In the genomic region with DNA sequence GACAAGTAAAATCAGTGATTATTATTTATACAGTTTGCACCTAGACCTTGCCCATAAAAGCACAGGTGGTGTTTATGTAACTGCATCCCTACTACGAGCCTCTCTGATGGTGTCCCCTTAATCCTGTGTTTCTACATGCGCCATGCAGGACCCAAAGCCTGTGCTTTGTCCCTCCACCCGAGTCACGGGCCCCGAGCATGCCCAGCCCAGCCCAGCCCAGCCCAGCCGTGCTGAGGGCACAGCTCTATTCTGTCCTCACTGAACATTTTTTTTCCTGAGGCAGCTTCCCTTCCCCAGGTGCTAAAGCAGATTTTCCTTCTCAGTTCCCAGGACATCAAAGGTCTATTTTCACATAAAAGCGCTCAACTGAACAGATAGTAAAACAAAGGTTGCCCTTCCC, we compare ENCODE assay signal across 21 mouse cellular contexts. TPM values are rescaled to one million over a fixed set of nuclear protein-coding genes. Genes with fewer than 3 reads are reported as not detected.
A peak's percentile ranks its signal among the peaks of the same experiment; 100 is the strongest.
DNase-seq lines count a peak whose midpoint lies in the region; ATAC-seq lines count a peak whose summit lies in the region.
"Had no signal": no experiment of that assay in that cellular context is flagged by ENCODE, and none has a peak within 500 bp of the region (broad histone marks: within the 10 kb centered on the region; RNA-seq: fewer than 3 reads in every experiment).

No protein-coding gene starts in this region.

- WGBS in hindbrain, embryonic 13.5 days, result 81% methylated on average over 7 of the region's 7 CpGs
- 70% methylated on average over 7 of the region's 7 CpGs for WGBS in hindbrain, embryonic 16.5 days
- WGBS in limb, embryonic 15.5 days, result 64% methylated on average over 7 of the region's 7 CpGs
- WGBS in limb, embryonic 10.5 days, result 82% methylated on average over 7 of the region's 7 CpGs
- 58% methylated on average over 7 of the region's 7 CpGs for WGBS in midbrain, embryonic 15.5 days
- 70% methylated on average over 7 of the region's 7 CpGs for WGBS in stomach, embryonic 16.5 days

- H3K36me3 ChIP-seq in hindbrain, embryonic 13.5 days, result peaks cover 44% of the 10 kb centered on the region
- peaks cover 10% of the 10 kb centered on the region for H3K36me3 ChIP-seq in hindbrain, embryonic 16.5 days (ENCODE audit: control insufficient read depth, insufficient read depth, low read length)
- H3K36me3 ChIP-seq in limb, embryonic 15.5 days, result peaks cover 23% of the 10 kb centered on the region; the same call in 1 of the 2 replicates
- H3K36me3 ChIP-seq in limb, embryonic 10.5 days, result peaks cover 97% of the 10 kb centered on the region
- H3K36me3 ChIP-seq in midbrain, embryonic 15.5 days (replicated peaks), result no peaks in the 10 kb centered on the region; the same call in 1 of the 2 replicates
- peaks cover 5% of the 10 kb centered on the region; the same call in 1 of the 2 replicates for H3K36me3 ChIP-seq in stomach, embryonic 16.5 days (ENCODE audit: control insufficient read depth, insufficient read depth, low read length)

- no peaks in the 10 kb centered on the region for H3K9me3 ChIP-seq in hindbrain, embryonic 13.5 days
- H3K9me3 ChIP-seq in hindbrain, embryonic 16.5 days (ENCODE audit: control insufficient read depth, low read length), result no peaks in the 10 kb centered on the region
- H3K9me3 ChIP-seq in limb, embryonic 15.5 days, result no peaks in the 10 kb centered on the region
- no peaks in the 10 kb centered on the region for H3K9me3 ChIP-seq in limb, embryonic 10.5 days (replicated peaks)
- no peaks in the 10 kb centered on the region for H3K9me3 ChIP-seq in midbrain, embryonic 15.5 days
- no peaks in the 10 kb centered on the region for H3K9me3 ChIP-seq in stomach, embryonic 16.5 days (replicated peaks; ENCODE audit: control insufficient read depth, low read length)
- H3K9me3 ChIP-seq: forebrain, embryonic 10.5 days; heart, embryonic 12.5 days; intestine, embryonic 15.5 days; liver, embryonic 12.5 days had no signal

- H3K4me1 ChIP-seq in hindbrain, embryonic 13.5 days (replicated peaks), result peaks cover 69% of the 10 kb centered on the region
- H3K4me1 ChIP-seq in hindbrain, embryonic 16.5 days (ENCODE audit: control insufficient read depth, insufficient read depth, low read depth, low read length), result peaks cover 18% of the 10 kb centered on the region
- peaks cover 21% of the 10 kb centered on the region for H3K4me1 ChIP-seq in limb, embryonic 15.5 days
- H3K4me1 ChIP-seq in limb, embryonic 10.5 days, result peaks cover 12% of the 10 kb centered on the region
- peaks cover 39% of the 10 kb centered on the region for H3K4me1 ChIP-seq in midbrain, embryonic 15.5 days
- H3K4me1 ChIP-seq in stomach, embryonic 16.5 days (ENCODE audit: control insufficient read depth, insufficient read depth, low read length), result peaks cover 21% of the 10 kb centered on the region; the same call in 1 of the 2 replicates

- H3K4me3 ChIP-seq in hindbrain, embryonic 13.5 days, result no peak overlapping the region
- no peak overlapping the region for H3K4me3 ChIP-seq in hindbrain, embryonic 16.5 days (ENCODE audit: low read length)
- no peak overlapping the region for H3K4me3 ChIP-seq in limb, embryonic 15.5 days
- H3K4me3 ChIP-seq in limb, embryonic 10.5 days, result no peak overlapping the region
- H3K4me3 ChIP-seq in midbrain, embryonic 15.5 days, result no peak overlapping the region
- no peak overlapping the region for H3K4me3 ChIP-seq in stomach, embryonic 16.5 days (replicated peaks; ENCODE audit: low read length)
- H3K4me3 ChIP-seq: forebrain, embryonic 10.5 days; heart, embryonic 12.5 days; intestine, embryonic 15.5 days; left cerebral cortex, adult 2 months; liver, embryonic 12.5 days; megakaryocyte, embryonic 14.5 days had no signal

- no peaks in the 10 kb centered on the region for H3K27me3 ChIP-seq in hindbrain, embryonic 13.5 days
- no peaks in the 10 kb centered on the region for H3K27me3 ChIP-seq in hindbrain, embryonic 16.5 days (replicated peaks; ENCODE audit: control insufficient read depth, insufficient read depth, low read length)
- H3K27me3 ChIP-seq in limb, embryonic 15.5 days, result no peaks in the 10 kb centered on the region
- H3K27me3 ChIP-seq in limb, embryonic 10.5 days (ENCODE audit: low read depth, poor library complexity, severe bottlenecking), result no peaks in the 10 kb centered on the region
- no peaks in the 10 kb centered on the region for H3K27me3 ChIP-seq in midbrain, embryonic 15.5 days (replicated peaks)
- H3K27me3 ChIP-seq in stomach, embryonic 16.5 days (ENCODE audit: control insufficient read depth, insufficient read depth, low read length), result no peaks in the 10 kb centered on the region
- H3K27me3 ChIP-seq: heart, embryonic 12.5 days; intestine, embryonic 15.5 days; liver, embryonic 12.5 days; megakaryocyte, embryonic 14.5 days had no signal

- no peak overlapping the region for H3K4me2 ChIP-seq in hindbrain, embryonic 13.5 days
- no peak overlapping the region for H3K4me2 ChIP-seq in hindbrain, embryonic 16.5 days (ENCODE audit: low read length)
- no peak overlapping the region for H3K4me2 ChIP-seq in limb, embryonic 15.5 days
- H3K4me2 ChIP-seq in midbrain, embryonic 15.5 days, result no peak overlapping the region
- no peak overlapping the region for H3K4me2 ChIP-seq in stomach, embryonic 16.5 days (ENCODE audit: low read depth, low read length)
- H3K4me2 ChIP-seq: heart, embryonic 12.5 days; intestine, embryonic 15.5 days; liver, embryonic 12.5 days had no signal

- no peak for ATAC-seq in hindbrain, embryonic 13.5 days (ENCODE audit: low FRiP score)
- no peak for ATAC-seq in hindbrain, embryonic 16.5 days
- no peak for ATAC-seq in limb, embryonic 15.5 days (ENCODE audit: insufficient number of reproducible peaks, low FRiP score, low TSS enrichment, low read depth)
- no peak for ATAC-seq in midbrain, embryonic 15.5 days (replicated peaks)
- no peak for ATAC-seq in stomach, embryonic 16.5 days (ENCODE audit: insufficient read depth, low FRiP score)
- ATAC-seq: liver, embryonic 12.5 days had no signal

- peak overlapping the region; percentile 61 for H3K27ac ChIP-seq in hindbrain, embryonic 13.5 days
- no peak overlapping the region for H3K27ac ChIP-seq in hindbrain, embryonic 16.5 days (ENCODE audit: low read depth, low read length)
- 0 out of 2 replicates have a peak overlapping the region, but pooled peaks have one; percentile 7 for H3K27ac ChIP-seq in limb, embryonic 15.5 days
- no peak overlapping the region for H3K27ac ChIP-seq in limb, embryonic 10.5 days
- peak overlapping the region; percentile 10; the same call in 1 of the 2 replicates for H3K27ac ChIP-seq in midbrain, embryonic 15.5 days
- H3K27ac ChIP-seq in stomach, embryonic 16.5 days (ENCODE audit: low read length), result peak overlapping the region; percentile 50
- H3K27ac ChIP-seq: intestine, embryonic 15.5 days; left cerebral cortex, adult 2 months; liver, embryonic 12.5 days had no signal

- no peak overlapping the region for H3K9ac ChIP-seq in hindbrain, embryonic 13.5 days
- no peak overlapping the region for H3K9ac ChIP-seq in hindbrain, embryonic 16.5 days (ENCODE audit: low read depth, low read length)
- no peak overlapping the region for H3K9ac ChIP-seq in limb, embryonic 15.5 days
- H3K9ac ChIP-seq in midbrain, embryonic 15.5 days, result no peak overlapping the region
- no peak overlapping the region for H3K9ac ChIP-seq in stomach, embryonic 16.5 days (ENCODE audit: low read length)
- H3K9ac ChIP-seq: intestine, embryonic 15.5 days; liver, embryonic 12.5 days had no signal

- DNase-seq in limb, embryonic 10.5 days (ENCODE audit: low spot score), result no peak
- no peak for DNase-seq in cerebellum, adult 11 months
- DNase-seq: adrenal gland, postnatal 36 days; embryo, embryonic 11 days; heart, adult 11 months; heart, postnatal 36 days; kidney, postnatal 10 days; layer of hippocampus, adult 9-11 months; lung, adult 2 months; right cerebral cortex, adult 18-20 months had no signal

RNA-seq across cellular contexts. Expression of gene Msi2, which starts 41.0 kb away (rescaled TPM):
- 36.6 and 41.0 TPM in 2 replicates for polyA plus RNA-seq in hindbrain, embryonic 13.5 days (2015; fragmentation: Nextera tagmentation; extraction: Ambion mirVana)
- polyA plus RNA-seq in hindbrain, embryonic 16.5 days (2015; fragmentation: Nextera tagmentation; extraction: Ambion mirVana), result 28.8 and 31.0 TPM in 2 replicates
- polyA plus RNA-seq in limb, embryonic 15.5 days (2015; fragmentation: Nextera tagmentation; extraction: Ambion mirVana), result 12.0 and 13.1 TPM in 2 replicates
- 16.8 and 18.1 TPM in 2 replicates for polyA plus RNA-seq in limb, embryonic 10.5 days (2016; fragmentation: Nextera tagmentation; extraction: Ambion mirVana)
- 32.0 and 33.6 TPM in 2 replicates for polyA plus RNA-seq in midbrain, embryonic 15.5 days (2015; fragmentation: Nextera tagmentation; extraction: Ambion mirVana)
- polyA plus RNA-seq in stomach, embryonic 16.5 days (2015; fragmentation: Nextera tagmentation; extraction: Ambion mirVana), result 11.5 and 11.7 TPM in 2 replicates

Comparison
In these comparisons a context has a peak if more than half of its experiments do, and no peak if none do; other contexts are left out.
1. H3K27ac ChIP-seq: peak in hindbrain, embryonic 13.5 days (single experiment), limb, embryonic 15.5 days (single experiment), midbrain, embryonic 15.5 days (single experiment) and stomach, embryonic 16.5 days (single experiment); none in hindbrain, embryonic 16.5 days (single experiment) and limb, embryonic 10.5 days (single experiment).